Mouse (Mus musculus) retina, embryonic 14.5 days (tissue): ENCODE data around the gene Snupn.

Source experiments
- DNase-seq: peaks from one replicate; pipeline ENCODE4 v3.0.0-alpha.2; 2015; ENCODE audit warnings: low spot score

The Snupn gene

GRCm38 (mm10) chr9:57012393-57012792 lies 61.7 kb downstream of the Snupn start:
- DNase-seq = no peak

GRCm38 (mm10) chr9:57012895-57013294 lies 62.2 kb downstream of the Snupn start:
- no peak for DNase-seq

GRCm38 (mm10) chr9:57013756-57014155 lies 63.1 kb downstream of the Snupn start:
- DNase-seq = no peak

- DNase-seq = no peak
Observed at GRCm38 (mm10) chr9:57014766-57015165, 64.1 kb downstream of the Snupn start.

- DNase-seq = no peak
Observed at GRCm38 (mm10) chr9:57017631-57018030, 67.0 kb downstream of the Snupn start.

- no peak for DNase-seq
Observed at GRCm38 (mm10) chr9:57031756-57032155, 81.1 kb downstream of the Snupn start.
